Mouse (Mus musculus) cerebellum, adult 2 months (tissue): ENCODE measurements around the gene Wwtr1.

Experiments
- CTCF ChIP-seq: fragments of 200-500 bp; IDR thresholded peaks from 2 replicates; pipeline ENCODE4 v1.5.1; 2011; ENCODE audit warnings: low read depth, mild to moderate bottlenecking, control low read depth, low read length, moderate library complexity, borderline replicate concordance; ENCODE audit not compliant: insufficient read depth
- POLR2A ChIP-seq: fragments of 200-500 bp; IDR thresholded peaks from 2 replicates; pipeline ENCODE4 v1.6.1; 2011; ENCODE audit warnings: low read length, control low read depth, borderline replicate concordance; ENCODE audit not compliant: insufficient read depth

GRCm38 (mm10) chr3:57420660-57421059 lies 155.1 kb downstream of the Wwtr1 start:
- TF ChIP-seq CTCF: no peak
- no peak for TF ChIP-seq POLR2A
